Mouse (Mus musculus) limb, embryonic 12.5 days (tissue): ENCODE data around the gene Olfr1336. TPM values are rescaled to one million over a fixed set of nuclear protein-coding genes. Genes with fewer than 3 reads are reported as not detected.
"Not testable (repeated sequence)": the region's sequence is repeated elsewhere in the genome, so short reads cannot be mapped to it uniquely, and the experiment has no call there.

Experiments used
- ATAC-seq: fragments of 200-750 bp; cut with Nextera tagmentation; 2 replicates; pipeline ENCODE4 v1.8.0; 2017; ENCODE audit warnings: low read depth, moderate TSS enrichment; ENCODE audit not compliant: insufficient number of reproducible peaks, insufficient read depth, low FRiP score, low TSS enrichment
- H3K27ac ChIP-seq: fragments of 300-500 bp; sonication (generic); 2 replicates; pipeline ENCODE4 v1.5.1; 2016; ENCODE audit warnings: mild to moderate bottlenecking, moderate library complexity
- H3K27me3 ChIP-seq: fragments of 300-500 bp; sonication (generic); 2 replicates; pipeline ENCODE4 v1.6.1; 2016; ENCODE audit warnings: mild to moderate bottlenecking, moderate library complexity
- H3K36me3 ChIP-seq: fragments of 300-500 bp; sonication (generic); 2 replicates; pipeline ENCODE4 v1.6.1; 2016; ENCODE audit warnings: mild to moderate bottlenecking, moderate library complexity
- H3K4me1 ChIP-seq: fragments of 300-500 bp; sonication (generic); replicated peaks from 2 replicates; pipeline ENCODE4 v1.6.1; 2016
- H3K4me2 ChIP-seq: fragments of 300-500 bp; sonication (generic); 2 replicates; pipeline ENCODE4 v1.6.1; 2016; ENCODE audit warnings: mild to moderate bottlenecking, moderate library complexity
- H3K4me3 ChIP-seq: fragments of 300-500 bp; sonication (generic); replicated peaks from 2 replicates; pipeline ENCODE4 v1.5.1; 2016; ENCODE audit warnings: mild to moderate bottlenecking
- H3K9ac ChIP-seq: fragments of 300-500 bp; sonication (generic); replicated peaks from 2 replicates; pipeline ENCODE4 v1.6.1; 2016; ENCODE audit warnings: mild to moderate bottlenecking, moderate library complexity
- H3K9me3 ChIP-seq: fragments of 300-500 bp; sonication (generic); 2 replicates; pipeline ENCODE4 v1.6.1; 2016; ENCODE audit warnings: mild to moderate bottlenecking, moderate library complexity
- WGBS: fragments of 180-500 bp; shearing (Covaris S2); methylation state at CpG from one replicate; pipeline ENCODE4 v1.1.7; 2016; 5-methylcytosine and 5-hydroxymethylcytosine counted together
- polyA plus RNA-seq: library from polyadenylated mRNA; unstranded; fragments of >200 nt; fragmentation: Nextera tagmentation; extraction: Ambion mirVana; gene quantifications from 2 replicates; pipeline ENCODE4 v1.2.1, GENCODE M21; 2016

The Olfr1336 gene
- polyA plus RNA-seq, 1 experiment from 2014 or later: not detected

GRCm38 (mm10) chr7:6466951-6467350 lies 11.0 kb downstream of the Olfr1336 start, which contains the start of gene Olfr1346:
TSS of gene Olfr1346 (plus strand) at chr7:6467101.
- Histone ChIP-seq H3K9me3 (no peaks in the 10 kb centered on the region), H3K4me2 (no peak within 1 kb of the TSS)
- ATAC-seq: no peak

GRCm38 (mm10) chr7:6477633-6478032 lies 21.7 kb downstream of the Olfr1336 start:
- ATAC-seq: not testable (repeated sequence)
- 76% methylated on average over 2 of the region's 2 CpGs for WGBS

More at GRCm38 (mm10) chr7:6466951-6467350, 11.0 kb downstream of the Olfr1336 start, which contains the start of gene Olfr1346:
- Histone ChIP-seq H3K4me3 (no peak within 1 kb of the TSS), H3K36me3 (no peaks in the 10 kb centered on the region), H3K9ac (no peak within 1 kb of the TSS), H3K4me1 (no peaks in the 10 kb centered on the region), H3K27me3 (no peaks in the 10 kb centered on the region), H3K27ac (no peak within 1 kb of the TSS)

GRCm38 (mm10) chr7:6486841-6487240 lies 30.9 kb downstream of the Olfr1336 start, which contains the start of gene Olfr5:
TSS of gene Olfr5 (minus strand) at chr7:6486941.
- Histone ChIP-seq H3K4me3 (no peak within 1 kb of the TSS), H3K4me2 (no peak within 1 kb of the TSS), H3K27ac (no peak within 1 kb of the TSS), H3K9ac (no peak within 1 kb of the TSS), H3K27me3 (no peaks in the 10 kb centered on the region), H3K4me1 (no peaks in the 10 kb centered on the region), H3K9me3 (peaks cover 10% of the 10 kb centered on the region; the same call in 1 of the 2 replicates), H3K36me3 (no peaks in the 10 kb centered on the region)
- WGBS: 42% methylated on average over 2 of the region's 2 CpGs
- ATAC-seq: no peak

More at GRCm38 (mm10) chr7:6477633-6478032, 21.7 kb downstream of the Olfr1336 start:
- H3K4me1 ChIP-seq, H3K4me3 ChIP-seq, H3K4me2 ChIP-seq, H3K27ac ChIP-seq, H3K27me3 ChIP-seq, H3K9ac ChIP-seq, H3K36me3 ChIP-seq: not testable (repeated sequence)
- H3K9me3 ChIP-seq: peaks cover 36% of the 10 kb centered on the region

- Histone ChIP-seq H3K4me2 (no peak within 1 kb of the TSS), H3K27me3 (no peaks in the 10 kb centered on the region), H3K4me1 (no peaks in the 10 kb centered on the region), H3K9ac (no peak within 1 kb of the TSS), H3K4me3 (no peak within 1 kb of the TSS), H3K9me3 (peaks cover 27% of the 10 kb centered on the region), H3K36me3 (no peaks in the 10 kb centered on the region), H3K27ac (no peak within 1 kb of the TSS)
- WGBS: 53% methylated on average over 1 of the region's 1 CpGs
- ATAC-seq: no peak
Measured at GRCm38 (mm10) chr7:6499655-6500054, 43.7 kb downstream of the Olfr1336 start, which contains the start of gene Olfr1347. TSS of gene Olfr1347 (minus strand) at chr7:6499755.

- no peaks in the 10 kb centered on the region for H3K36me3 ChIP-seq
- H3K4me2 ChIP-seq: no peak within 1 kb of the TSS
- H3K9ac ChIP-seq: no peak within 1 kb of the TSS
- no peak within 1 kb of the TSS for H3K27ac ChIP-seq
- 93% methylated on average over 1 of the region's 1 CpGs for WGBS
- H3K4me3 ChIP-seq: no peak within 1 kb of the TSS
- no peak for ATAC-seq
- H3K4me1 ChIP-seq: no peaks in the 10 kb centered on the region
- no peaks in the 10 kb centered on the region; the same call in 1 of the 2 replicates for H3K9me3 ChIP-seq
- no peaks in the 10 kb centered on the region for H3K27me3 ChIP-seq
Measured at GRCm38 (mm10) chr7:6508648-6509047, 52.7 kb downstream of the Olfr1336 start, which contains the start of gene Olfr1348. TSS of gene Olfr1348 (minus strand) at chr7:6508748.

Other genes with a start within 250 kb of the Olfr1336 start
- gene Zscan5b, start 233.9 kb upstream of the Olfr1336 start, polyA plus RNA-seq: not detected in 2 replicates
- gene Epp13, start 203.5 kb upstream of the Olfr1336 start, polyA plus RNA-seq: not detected in 2 replicates
- 8.3 and 8.8 TPM in 2 replicates for gene Zfp667, start 169.6 kb upstream of the Olfr1336 start, polyA plus RNA-seq
- gene Zfp583, start 124.9 kb upstream of the Olfr1336 start, polyA plus RNA-seq: 8.2 and 8.8 TPM in 2 replicates
- 3.5 and 4.1 TPM in 2 replicates for gene Gm3854, start 112.4 kb upstream of the Olfr1336 start, polyA plus RNA-seq
- 1.8 and 2.1 TPM in 2 replicates for gene Zfp78, start 92.9 kb upstream of the Olfr1336 start, polyA plus RNA-seq
- gene Zfp28, start 72.9 kb upstream of the Olfr1336 start, polyA plus RNA-seq: 11.1 and 12.3 TPM in 2 replicates
- gene Smim17, start 57.5 kb upstream of the Olfr1336 start, polyA plus RNA-seq: 0.26 and 0.35 TPM in 2 replicates
- not detected in 2 replicates for gene Gm20715, start 45.9 kb upstream of the Olfr1336 start, polyA plus RNA-seq
- gene Olfr1344, start 17.5 kb upstream of the Olfr1336 start, polyA plus RNA-seq: not detected in 2 replicates
- not detected in 2 replicates for gene Olfr1346, start 10.9 kb downstream of the Olfr1336 start, polyA plus RNA-seq
- not detected in 2 replicates for gene Olfr5, start 30.8 kb downstream of the Olfr1336 start, polyA plus RNA-seq
- not detected in 2 replicates for gene Olfr1347, start 43.6 kb downstream of the Olfr1336 start, polyA plus RNA-seq
- gene Olfr1348, start 52.6 kb downstream of the Olfr1336 start, polyA plus RNA-seq: not detected in 2 replicates
- not detected in 2 replicates for gene Olfr1349, start 66.8 kb downstream of the Olfr1336 start, polyA plus RNA-seq
- not detected in 2 replicates for gene Olfr1350, start 108.7 kb downstream of the Olfr1336 start, polyA plus RNA-seq
- 2.8 and 3.8 TPM in 2 replicates for gene Zim1, start 240.3 kb downstream of the Olfr1336 start, polyA plus RNA-seq